Mouse (Mus musculus): ENCODE measurements around the gene Olfr1121. TPM values are rescaled to one million over a fixed set of nuclear protein-coding genes. Genes with fewer than 3 reads are reported as not detected.
"Not testable (repeated sequence)": the region's sequence is repeated elsewhere in the genome, so short reads cannot be mapped to it uniquely, and the experiment has no call there.

Gene Olfr1121
- total and polyA plus RNA-seq, 3 experiments: not detected

- Histone ChIP-seq H3K9ac (ENCODE audit: control insufficient read depth, low read depth, low read length, poor library complexity, severe bottlenecking) (no peak within 1 kb of the TSS), H3K4me3 (ENCODE audit: control insufficient read depth in 1 of 2, insufficient read depth in 1 of 2, low read depth in 2 of 2, low read length in 2 of 2) (no peak within 1 kb of the TSS), H3K4me1 (ENCODE audit: control insufficient read depth in 1 of 2, insufficient read depth in 2 of 2, low read length in 2 of 2) (no peaks in the 10 kb centered on the region), H3K27ac (ENCODE audit: control insufficient read depth, low read depth, low read length) (no peak within 1 kb of the TSS), H3K36me3 (ENCODE audit: control insufficient read depth in 1 of 2, insufficient read depth in 2 of 2, low read length in 2 of 2) (no peaks in the 10 kb centered on the region), H3K9me3 (replicated peaks; ENCODE audit: insufficient read depth, low read length) (no peaks in the 10 kb centered on the region), H3K79me2 (ENCODE audit: control insufficient read depth, insufficient read depth, low read length, poor library complexity) (no peaks in the 10 kb centered on the region), H3K27me3 (ENCODE audit: control insufficient read depth in 1 of 2, insufficient read depth in 2 of 2, low read length in 2 of 2) (no peaks in the 10 kb centered on the region)
- TF ChIP-seq KAT2A (conservative IDR thresholded peaks at IDR 0.05; ENCODE audit: low read depth, low read length): no peak
- TF ChIP-seq MAFK (IDR thresholded peaks at IDR 0.05; ENCODE audit: borderline replicate concordance, low read depth, low read length): no peak
- TF ChIP-seq ZNF384 (IDR thresholded peaks at IDR 0.05; ENCODE audit: low read depth, low read length): no peak
- TF ChIP-seq ETS1 (IDR thresholded peaks at IDR 0.05; ENCODE audit: low read depth, low read length): no peak
- DNase-seq (ENCODE audit: low read depth, low spot score): no peak
These were observed 15.9 kb downstream of the Olfr1121 start, which contains the start of gene Olfr1122 for GRCm38 (mm10) chr2:87385549-87385948. Gene Olfr1122, plus strand, starts transcription at chr2:87385849.

GRCm38 (mm10) chr2:87393605-87394004, 23.9 kb downstream of the Olfr1121 start:
- not testable (repeated sequence) for DNase-seq (ENCODE audit: low read depth, low spot score); H3K79me2 ChIP-seq (ENCODE audit: control insufficient read depth, insufficient read depth, low read length, poor library complexity); H3K9me3 ChIP-seq (replicated peaks; ENCODE audit: insufficient read depth, low read length); H3K4me1 ChIP-seq (ENCODE audit: control insufficient read depth in 1 of 2, insufficient read depth in 2 of 2, low read length in 2 of 2); H3K27me3 ChIP-seq (ENCODE audit: control insufficient read depth in 1 of 2, insufficient read depth in 2 of 2, low read length in 2 of 2); H3K9ac ChIP-seq (ENCODE audit: control insufficient read depth, low read depth, low read length, poor library complexity, severe bottlenecking); H3K36me3 ChIP-seq (ENCODE audit: control insufficient read depth in 1 of 2, insufficient read depth in 2 of 2, low read length in 2 of 2); H3K27ac ChIP-seq (ENCODE audit: control insufficient read depth, low read depth, low read length); H3K4me3 ChIP-seq (ENCODE audit: control insufficient read depth in 1 of 2, insufficient read depth in 1 of 2, low read depth in 2 of 2, low read length in 2 of 2)

GRCm38 (mm10) chr2:87394686-87395085, 25.0 kb downstream of the Olfr1121 start:
- DNase-seq (ENCODE audit: low read depth, low spot score): not testable (repeated sequence)

GRCm38 (mm10) chr2:87416335-87416734, 46.6 kb downstream of the Olfr1121 start, which contains the start of gene Olfr1123:
Gene Olfr1123, plus strand, starts transcription at chr2:87416635.
- Histone ChIP-seq H3K4me1 (ENCODE audit: control insufficient read depth in 1 of 2, insufficient read depth in 2 of 2, low read length in 2 of 2) (no peaks in the 10 kb centered on the region), H3K9ac (ENCODE audit: control insufficient read depth, low read depth, low read length, poor library complexity, severe bottlenecking) (no peak within 1 kb of the TSS), H3K79me2 (ENCODE audit: control insufficient read depth, insufficient read depth, low read length, poor library complexity) (no peaks in the 10 kb centered on the region), H3K27me3 (ENCODE audit: control insufficient read depth in 1 of 2, insufficient read depth in 2 of 2, low read length in 2 of 2) (no peaks in the 10 kb centered on the region), H3K27ac (ENCODE audit: control insufficient read depth, low read depth, low read length) (no peak within 1 kb of the TSS), H3K36me3 (ENCODE audit: control insufficient read depth in 1 of 2, insufficient read depth in 2 of 2, low read length in 2 of 2) (no peaks in the 10 kb centered on the region), H3K4me3 (ENCODE audit: control insufficient read depth in 1 of 2, insufficient read depth in 1 of 2, low read depth in 2 of 2, low read length in 2 of 2) (no peak within 1 kb of the TSS), H3K9me3 (replicated peaks; ENCODE audit: insufficient read depth, low read length) (no peaks in the 10 kb centered on the region)
- no peak for TF ChIP-seq USF2 (IDR thresholded peaks at IDR 0.05; ENCODE audit: borderline replicate concordance in 1 of 2, insufficient read depth in 1 of 2, low read depth in 1 of 2, low read length in 2 of 2)
- TF ChIP-seq RAD21 (IDR thresholded peaks at IDR 0.05; ENCODE audit: low read depth, low read length): no peak
- no peak for TF ChIP-seq GATA1 (IDR thresholded peaks at IDR 0.05; ENCODE audit: low read depth, low read length)
- no peak for TF ChIP-seq JUND (IDR thresholded peaks at IDR 0.05; ENCODE audit: low read depth, low read length)
- TF ChIP-seq CHD2 (IDR thresholded peaks at IDR 0.05; ENCODE audit: low read length): no peak
- TF ChIP-seq POLR2AphosphoS2 (IDR thresholded peaks at IDR 0.05; ENCODE audit: low read length): no peak
- no peak for TF ChIP-seq ZMIZ1 (IDR thresholded peaks at IDR 0.05; ENCODE audit: low read depth, low read length)
- TF ChIP-seq EP300 (IDR thresholded peaks at IDR 0.05; ENCODE audit: low read depth in 1 of 2, low read length in 2 of 2): no peak
- TF ChIP-seq HCFC1 (IDR thresholded peaks at IDR 0.05; ENCODE audit: low read depth, low read length): no peak
- TF ChIP-seq MAZ (IDR thresholded peaks at IDR 0.05; ENCODE audit: low read depth, low read length): no peak
- TF ChIP-seq MYC (IDR thresholded peaks at IDR 0.05; ENCODE audit: low read depth, low read length): no peak
- no peak for TF ChIP-seq TBP (IDR thresholded peaks at IDR 0.05; ENCODE audit: low read depth, low read length)
- no peak for DNase-seq (ENCODE audit: low read depth, low spot score)

More at GRCm38 (mm10) chr2:87394686-87395085, 25.0 kb downstream of the Olfr1121 start:
- H3K36me3 ChIP-seq (ENCODE audit: control insufficient read depth in 1 of 2, insufficient read depth in 2 of 2, low read length in 2 of 2); H3K4me3 ChIP-seq (ENCODE audit: control insufficient read depth in 1 of 2, insufficient read depth in 1 of 2, low read depth in 2 of 2, low read length in 2 of 2); H3K79me2 ChIP-seq (ENCODE audit: control insufficient read depth, insufficient read depth, low read length, poor library complexity); H3K27ac ChIP-seq (ENCODE audit: control insufficient read depth, low read depth, low read length); H3K9ac ChIP-seq (ENCODE audit: control insufficient read depth, low read depth, low read length, poor library complexity, severe bottlenecking); H3K9me3 ChIP-seq (replicated peaks; ENCODE audit: insufficient read depth, low read length); H3K4me1 ChIP-seq (ENCODE audit: control insufficient read depth in 1 of 2, insufficient read depth in 2 of 2, low read length in 2 of 2); H3K27me3 ChIP-seq (ENCODE audit: control insufficient read depth in 1 of 2, insufficient read depth in 2 of 2, low read length in 2 of 2): not testable (repeated sequence)
